Mouse (Mus musculus): ENCODE results near the gene Sgms1.

The Sgms1 gene

GRCm38 (mm10) chr19:32242153-32242552, 147.4 kb downstream of the Sgms1 start:
- no peak for DNase-seq (ENCODE audit: low spot score)

GRCm38 (mm10) chr19:32240417-32240990, 149.0 kb downstream of the Sgms1 start:
- DNase-seq (ENCODE audit: low spot score): no peak

DNA sequence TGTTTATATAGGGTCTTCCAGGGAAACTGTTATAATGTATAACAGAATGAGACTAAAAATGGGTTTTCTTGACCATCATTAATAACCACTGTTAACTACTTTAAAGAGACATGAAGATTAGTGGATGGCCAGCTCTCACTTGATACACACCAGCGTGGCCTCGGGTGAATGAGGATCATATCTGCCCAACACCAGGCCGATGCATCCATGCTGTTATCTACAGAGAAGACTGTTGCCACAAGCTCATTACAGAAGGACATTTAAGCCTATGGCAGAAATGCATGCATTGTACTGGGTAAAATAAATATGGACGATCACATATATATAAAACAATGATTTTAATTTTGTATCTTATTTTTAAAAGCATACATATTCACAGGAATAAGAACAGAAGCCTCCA, 149.6 kb downstream of the Sgms1 start:
- no peak for DNase-seq (ENCODE audit: low spot score)

DNA sequence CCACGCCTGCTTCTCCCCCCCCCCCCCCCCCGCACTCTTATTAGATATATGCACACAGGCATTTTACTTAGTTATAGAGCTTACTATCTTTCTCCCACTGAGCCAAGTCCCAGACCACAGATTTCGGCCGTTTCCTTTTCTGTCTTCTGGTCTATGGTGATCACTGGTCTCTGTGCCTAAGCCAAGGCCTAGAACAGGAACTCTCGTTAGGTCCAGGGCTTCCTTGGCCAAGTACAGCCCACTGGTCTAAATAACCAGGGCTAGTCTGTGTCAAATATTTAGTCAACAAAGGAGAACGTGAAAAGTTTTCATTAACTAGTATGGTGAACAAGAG, 150.1 kb downstream of the Sgms1 start:
- no peak for DNase-seq (ENCODE audit: low spot score)

DNA sequence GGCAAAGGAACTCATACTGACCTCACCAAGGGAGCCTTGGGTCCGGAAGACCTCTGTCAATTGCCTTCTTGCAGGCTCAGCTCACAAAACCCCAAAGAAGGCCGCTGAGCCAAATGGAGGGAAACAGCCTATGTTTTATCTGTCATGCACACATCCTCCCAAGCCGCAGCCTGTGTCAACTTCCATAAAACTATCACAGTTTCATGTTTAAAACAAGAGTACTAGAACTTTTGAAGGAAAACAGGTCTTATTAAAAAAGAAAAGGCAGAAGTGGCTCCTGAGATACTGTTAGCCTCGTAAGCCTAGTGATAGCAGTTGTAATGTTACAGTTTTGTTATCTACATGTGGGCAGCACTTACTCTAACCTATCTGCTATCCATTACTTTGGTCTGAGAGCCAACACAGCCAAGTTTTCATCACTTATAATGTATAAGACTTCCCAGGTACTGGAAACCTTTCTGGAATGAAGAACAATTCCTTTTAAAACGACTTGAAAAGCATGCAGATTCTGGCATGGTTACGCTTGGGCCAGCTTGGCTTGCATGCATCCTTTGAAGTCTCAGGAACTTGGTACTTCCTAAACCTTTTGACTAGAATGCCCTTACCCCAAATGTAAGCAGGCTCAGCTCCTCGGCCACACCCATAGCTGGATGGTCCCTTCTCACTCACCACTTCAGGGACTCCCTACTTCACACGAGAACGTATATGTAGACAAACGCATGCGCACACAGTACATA, 150.6 kb downstream of the Sgms1 start:
- DNase-seq (ENCODE audit: low spot score): no peak

DNA sequence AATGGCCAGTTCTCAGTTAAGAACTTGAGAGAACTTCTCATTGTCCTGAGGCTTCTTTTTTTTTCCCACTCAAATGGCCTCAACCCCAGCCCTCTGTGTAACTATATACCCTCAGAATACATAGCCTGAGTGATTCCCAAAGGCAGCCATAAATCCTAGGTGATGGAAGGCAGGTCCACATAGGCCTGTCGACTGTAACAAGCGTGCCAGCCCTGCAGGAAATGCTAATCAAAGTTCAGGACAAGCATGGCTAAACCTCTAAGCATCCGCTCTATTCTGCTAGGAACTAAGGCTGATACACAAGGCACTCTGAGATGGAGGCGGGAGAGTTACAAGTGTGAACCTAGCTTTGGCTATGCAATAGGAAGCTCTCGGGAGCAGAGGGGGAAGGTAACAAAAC, 151.8 kb downstream of the Sgms1 start:
- no peak for DNase-seq (ENCODE audit: low spot score)

GRCm38 (mm10) chr19:32237173-32237583, 152.3 kb downstream of the Sgms1 start:
- DNase-seq (ENCODE audit: low spot score): no peak

- DNase-seq (ENCODE audit: low spot score): no peak
Observed at GRCm38 (mm10) chr19:32234717-32235434, 154.6 kb downstream of the Sgms1 start.

- no peak for DNase-seq (ENCODE audit: low spot score)
Observed at GRCm38 (mm10) chr19:32231292-32231691, 158.2 kb downstream of the Sgms1 start.

DNA sequence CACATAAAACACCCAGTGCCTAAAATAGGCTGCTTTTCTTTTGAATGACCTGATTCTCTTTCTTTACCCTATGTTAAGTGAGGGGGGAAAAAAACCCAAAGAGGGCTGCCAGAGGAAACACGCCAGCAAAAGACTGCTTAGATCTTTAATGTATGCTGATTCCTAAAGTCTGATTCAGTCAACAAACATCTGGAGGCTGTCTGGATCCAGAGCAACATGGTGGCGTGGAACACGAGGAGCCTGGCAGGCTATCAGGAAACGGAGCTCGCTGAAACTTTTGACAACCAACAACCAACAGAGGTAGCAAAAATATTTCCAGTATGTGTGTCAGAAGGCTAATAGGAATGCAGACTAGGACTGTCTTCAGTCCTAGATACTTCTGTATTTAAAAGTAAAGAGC, 158.7 kb downstream of the Sgms1 start:
- DNase-seq (ENCODE audit: low spot score): no peak

- no peak for DNase-seq (ENCODE audit: low spot score)
Observed at GRCm38 (mm10) chr19:32230301-32230700, 159.2 kb downstream of the Sgms1 start.

- DNase-seq (ENCODE audit: low spot score): no peak
Observed at GRCm38 (mm10) chr19:32229776-32230175, 159.7 kb downstream of the Sgms1 start.

DNA sequence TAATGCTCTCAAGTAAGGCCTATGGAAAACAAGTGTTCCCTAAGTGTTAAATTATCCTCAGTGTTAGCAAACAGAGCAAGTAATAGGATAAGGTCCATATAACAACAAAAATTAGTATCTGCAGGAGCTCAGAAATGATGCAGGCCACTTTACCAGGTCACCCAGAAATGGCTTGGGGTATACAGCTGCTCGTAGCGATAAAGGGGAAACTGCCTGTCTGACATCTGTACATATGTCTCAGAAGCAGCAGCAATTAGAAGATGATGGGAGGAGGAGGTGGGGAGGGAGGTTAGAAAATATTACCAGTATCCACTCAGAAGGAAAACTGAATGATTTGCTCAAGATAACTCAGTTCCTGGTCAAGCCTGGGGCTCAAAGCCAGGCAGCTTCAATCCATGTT, 162.3 kb downstream of the Sgms1 start:
- no peak for DNase-seq (ENCODE audit: low spot score)

- DNase-seq (ENCODE audit: low spot score): no peak
Observed at GRCm38 (mm10) chr19:32225097-32225490, 164.4 kb downstream of the Sgms1 start.

DNA sequence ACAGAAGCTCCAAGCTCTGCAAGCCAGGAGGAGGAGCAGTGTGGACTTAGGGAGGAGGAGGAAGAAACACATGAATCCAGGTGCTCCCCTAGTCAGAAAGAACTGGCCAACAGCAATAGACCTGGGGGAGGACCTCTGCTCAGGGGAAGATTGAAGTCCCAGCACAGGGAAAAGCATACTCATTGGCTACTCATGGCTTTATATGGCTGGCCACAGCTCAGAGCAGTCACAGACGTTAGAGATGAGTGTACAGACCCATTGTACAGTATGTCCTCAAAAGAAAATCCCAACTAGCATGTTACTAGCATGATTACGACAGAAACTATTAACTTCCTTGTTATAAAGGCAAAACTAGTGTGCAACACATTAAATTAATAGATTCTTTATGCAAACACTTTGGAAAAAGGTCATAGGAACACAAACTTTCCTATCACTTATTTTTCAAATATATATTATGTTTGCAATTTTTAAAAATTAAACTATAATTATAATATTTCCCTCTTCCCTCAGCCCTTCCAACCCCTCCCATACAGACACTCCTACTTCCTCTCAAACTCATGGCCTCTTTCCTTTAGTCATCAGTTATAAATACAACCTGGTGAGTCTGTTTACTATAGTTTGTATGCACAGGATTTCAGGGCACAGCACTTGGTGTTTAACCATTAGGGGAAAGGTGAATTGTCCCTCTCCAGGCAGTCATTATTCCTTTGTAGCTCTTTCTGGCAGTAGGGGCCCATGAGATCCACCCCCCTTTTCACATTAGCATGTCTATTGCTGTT, 165.0 kb downstream of the Sgms1 start:
- DNase-seq (ENCODE audit: low spot score): no peak

DNA sequence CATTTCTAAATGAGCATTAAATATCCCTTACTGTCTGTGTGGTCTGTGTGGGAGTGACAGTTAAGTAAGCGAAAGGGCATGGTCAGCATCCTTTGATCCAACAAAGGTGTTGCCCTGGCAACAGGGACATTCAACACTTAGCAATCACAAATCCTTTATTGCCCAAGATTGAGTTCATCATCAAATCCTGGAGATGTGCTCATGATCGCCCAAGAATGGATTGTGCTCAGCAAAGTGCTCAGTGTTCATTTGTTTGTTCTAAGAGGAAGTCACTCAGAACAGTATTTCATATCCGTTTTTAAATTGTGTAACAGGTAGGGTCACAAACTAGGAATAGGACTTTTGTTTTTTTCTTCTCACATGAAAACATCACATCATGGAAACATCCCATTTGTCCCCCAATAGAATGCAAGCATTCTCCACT, 165.8 kb downstream of the Sgms1 start:
- DNase-seq (ENCODE audit: low spot score): no peak

- no peak for DNase-seq (ENCODE audit: low spot score)
Observed at GRCm38 (mm10) chr19:32222083-32222482, 167.4 kb downstream of the Sgms1 start.

GRCm38 (mm10) chr19:32220991-32221390, 168.5 kb downstream of the Sgms1 start:
- DNase-seq (ENCODE audit: low spot score): no peak

- no peak for DNase-seq (ENCODE audit: low spot score)
Observed at GRCm38 (mm10) chr19:32216710-32217109, 172.8 kb downstream of the Sgms1 start.

DNA sequence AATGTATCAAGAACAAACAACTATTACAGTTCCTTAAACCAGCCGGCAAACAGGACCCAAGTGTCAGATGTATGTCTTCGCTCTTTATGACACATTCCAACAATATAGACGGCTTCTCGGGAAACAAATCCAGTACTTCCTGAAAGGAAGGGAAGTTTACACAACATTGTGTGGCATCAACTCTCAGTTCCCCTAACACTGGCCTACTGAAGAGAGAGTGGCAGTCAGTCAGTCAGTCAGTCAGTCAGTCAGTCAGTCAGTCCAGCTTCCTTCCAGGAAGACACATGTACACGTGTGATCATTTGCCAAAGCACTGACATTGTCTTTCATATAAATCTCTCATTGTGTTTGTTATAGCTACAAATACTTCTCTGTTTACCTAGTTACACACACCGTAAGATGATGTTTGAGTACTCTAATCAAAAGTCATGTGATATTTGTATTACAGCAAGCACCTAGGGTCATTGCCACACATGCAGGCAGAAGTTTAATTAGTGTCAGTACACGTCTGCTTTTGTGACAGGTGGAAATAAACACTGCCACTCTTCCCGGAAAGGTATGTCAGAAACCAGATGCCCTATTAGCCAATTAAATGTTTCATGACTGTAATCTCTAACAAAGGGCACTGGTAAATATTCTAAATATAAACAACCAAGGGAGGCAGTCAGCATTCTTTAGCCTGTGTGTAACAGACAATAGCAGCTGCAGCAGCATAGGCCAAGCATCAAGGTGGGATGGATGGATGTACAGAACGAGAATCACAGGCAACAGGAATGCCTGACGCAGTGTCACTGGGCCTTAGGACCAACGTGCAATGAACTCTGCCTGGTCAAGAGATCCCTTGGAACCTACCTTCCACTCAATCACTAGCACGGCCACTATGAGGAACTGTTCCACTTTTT, 174.4 kb downstream of the Sgms1 start:
- no peak for DNase-seq (ENCODE audit: low spot score)

GRCm38 (mm10) chr19:32213577-32213976, 175.9 kb downstream of the Sgms1 start:
- no peak for DNase-seq (ENCODE audit: low spot score)

GRCm38 (mm10) chr19:32211293-32211585, 178.3 kb downstream of the Sgms1 start:
- DNase-seq (ENCODE audit: low spot score): no peak

Measured in urinary bladder, postnatal 10 days (tissue).